ENCODE assay signal across 13 mouse cellular contexts in the genomic region with DNA sequence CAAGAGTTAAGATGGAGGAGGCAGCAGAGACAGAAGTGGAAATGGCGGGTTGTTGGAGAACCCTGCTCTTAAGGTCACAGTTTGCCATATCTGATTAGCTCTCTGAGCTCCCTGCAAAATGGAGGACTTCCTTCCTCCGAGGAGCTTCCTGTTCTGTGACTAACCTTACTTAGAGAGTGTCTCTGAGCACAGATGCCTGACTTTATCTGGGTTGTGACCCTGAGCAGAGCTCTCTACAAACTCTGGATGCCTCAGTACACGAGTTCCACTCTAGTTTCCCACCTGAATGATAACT. TPM values are rescaled to one million over a fixed set of nuclear protein-coding genes. Genes with fewer than 3 reads are reported as not detected.
A peak's percentile ranks its signal among the peaks of the same experiment; 100 is the strongest.
DNase-seq lines count a peak whose midpoint lies in the region; ATAC-seq and TF ChIP-seq lines count a peak whose summit lies in the region.
"Had no signal": no experiment of that assay in that cellular context is flagged by ENCODE, and none has a peak within 500 bp of the region (broad histone marks: within the 10 kb centered on the region; RNA-seq: fewer than 3 reads in every experiment).

No protein-coding gene starts in this region.

- ATAC-seq in megakaryocyte, adult 5-6 weeks (ENCODE audit: poor library complexity, severe bottlenecking) = peak; percentile 24

- H3K4me1 ChIP-seq in thymus, adult 2 months (replicated peaks; ENCODE audit: control insufficient read depth, insufficient read depth, low read length) = peaks cover 18% of the 10 kb centered on the region
- H3K4me1 ChIP-seq in kidney, adult 2 months (ENCODE audit: control insufficient read depth, insufficient read depth, low read length) = no peaks in the 10 kb centered on the region; the same call in 1 of the 2 replicates

- intact Hi-C loops in heart, postnatal 36 days (cut with DNase I) = no loop called here

- 44% methylated on average over 3 of the region's 3 CpGs for WGBS in thymus, adult 2 months
- 70% methylated on average over 3 of the region's 3 CpGs for WGBS in kidney, adult 2 months

- no peaks in the 10 kb centered on the region for H3K27me3 ChIP-seq in thymus, adult 2 months (ENCODE audit: control insufficient read depth, insufficient read depth, low read length)
- no peaks in the 10 kb centered on the region for H3K27me3 ChIP-seq in kidney, adult 2 months (replicated peaks; ENCODE audit: control insufficient read depth, insufficient read depth, low read length)
- H3K27me3 ChIP-seq: heart, embryonic 12.5 days; hindbrain, embryonic 15.5 days; kidney, embryonic 15.5 days; midbrain, embryonic 12.5 days; neural tube, embryonic 15.5 days had no signal

- peak; percentile 93 for DNase-seq in heart, adult 11 months
- no peak for DNase-seq in heart, postnatal 36 days
- DNase-seq in thymus, adult 2 months = peak; percentile 19
- DNase-seq in thymus, postnatal 4 days = no peak
- DNase-seq in embryo, embryonic 11 days = no peak
- no peak for DNase-seq in kidney, postnatal 14 days
- no peak for DNase-seq in kidney, adult 2 months

- peak overlapping the region; percentile 57 for H3K27ac ChIP-seq in thymus, adult 2 months (ENCODE audit: control insufficient read depth, insufficient read depth, low read length)
- no peak overlapping the region for H3K27ac ChIP-seq in kidney, adult 2 months (ENCODE audit: insufficient read depth, low read depth, low read length)
- H3K27ac ChIP-seq: hindbrain, embryonic 15.5 days; kidney, embryonic 15.5 days; midbrain, embryonic 12.5 days; neural tube, embryonic 15.5 days had no signal

- H3K36me3 ChIP-seq in thymus, adult 2 months (ENCODE audit: control insufficient read depth, insufficient read depth, low read length) = no peaks in the 10 kb centered on the region
- no peaks in the 10 kb centered on the region for H3K36me3 ChIP-seq in kidney, adult 2 months (ENCODE audit: control insufficient read depth, insufficient read depth, low read length)
- H3K36me3 ChIP-seq: heart, embryonic 12.5 days; hindbrain, embryonic 15.5 days; kidney, embryonic 15.5 days; midbrain, embryonic 12.5 days; neural tube, embryonic 15.5 days had no signal

- H3K4me3 ChIP-seq in thymus, adult 2 months (ENCODE audit: control insufficient read depth, insufficient read depth, low read length) = no peak overlapping the region
- H3K4me3 ChIP-seq in kidney, adult 2 months (ENCODE audit: insufficient read depth, low read depth, low read length) = no peak overlapping the region
- H3K4me3 ChIP-seq: heart, embryonic 12.5 days; hindbrain, embryonic 15.5 days; kidney, embryonic 15.5 days; midbrain, embryonic 12.5 days; neural tube, embryonic 15.5 days had no signal

- no peak for TF ChIP-seq POLR2A in thymus, adult 2 months (IDR thresholded peaks at IDR 0.05; ENCODE audit: control insufficient read depth, extremely low read depth, insufficient read depth, low read length, poor library complexity)
- TF ChIP-seq POLR2A in kidney, adult 2 months (IDR thresholded peaks at IDR 0.05; ENCODE audit: low read depth, low read length) = no peak

- TF ChIP-seq CTCF in thymus, adult 2 months (IDR thresholded peaks at IDR 0.05; ENCODE audit: borderline replicate concordance, control insufficient read depth, extremely low read depth, insufficient read depth, low read length, poor library complexity) = no peak
- TF ChIP-seq CTCF in kidney, adult 2 months (conservative IDR thresholded peaks at IDR 0.05; ENCODE audit: insufficient read depth, insufficient read length, low read depth, low read length) = no peak

RNA-seq across cellular contexts. Expression of a gene that starts 3.3 kb away (rescaled TPM):
- total RNA-seq in heart, postnatal 36 days (2021) = 10 to 100 TPM; 72.2 to 88.2 TPM
- 44.4 and 54.7 TPM in 2 replicates for polyA plus RNA-seq in thymus, adult 2 months (2012; rRNA removed)
- 74.5 and 91.4 TPM in 2 replicates for total RNA-seq in megakaryocyte, adult 5-6 weeks (2015)
- 89.6 and 108 TPM in 2 replicates for total RNA-seq in megakaryocyte, adult 5-6 weeks (2017)
- polyA plus RNA-seq in kidney, adult 2 months (2012; rRNA removed) = 57.2 and 70.7 TPM in 2 replicates

RNA-seq across cellular contexts. Expression of a gene that starts 3.7 kb away (rescaled TPM):
- 1 to 10 TPM; 2.8 to 3.4 TPM for total RNA-seq in heart, postnatal 36 days (2021)
- polyA plus RNA-seq in thymus, adult 2 months (2012; rRNA removed) = 25.6 and 27.2 TPM in 2 replicates
- total RNA-seq in megakaryocyte, adult 5-6 weeks (2015) = 45.6 and 46.1 TPM in 2 replicates
- 43.5 and 47.8 TPM in 2 replicates for total RNA-seq in megakaryocyte, adult 5-6 weeks (2017)
- 5.7 and 6.6 TPM in 2 replicates for polyA plus RNA-seq in kidney, adult 2 months (2012; rRNA removed)

RNA-seq across cellular contexts. Expression of a gene that starts 43.3 kb away (rescaled TPM):
- 10 to 100 TPM; 13.0 to 13.7 TPM for total RNA-seq in heart, postnatal 36 days (2021)
- polyA plus RNA-seq in thymus, adult 2 months (2012; rRNA removed) = 391 and 423 TPM in 2 replicates
- total RNA-seq in megakaryocyte, adult 5-6 weeks (2015) = 68.6 and 74.5 TPM in 2 replicates
- 40.2 and 49.1 TPM in 2 replicates for total RNA-seq in megakaryocyte, adult 5-6 weeks (2017)
- 43.1 and 54.5 TPM in 2 replicates for polyA plus RNA-seq in kidney, adult 2 months (2012; rRNA removed)

Comparison
In these comparisons a context has a peak if more than half of its experiments do, and no peak if none do; other contexts are left out.
1. DNase-seq: peak in heart, adult 11 months (single experiment) and thymus, adult 2 months (single experiment); none in heart, postnatal 36 days (0 of 2), thymus, postnatal 4 days (single experiment), embryo, embryonic 11 days (single experiment), kidney, postnatal 14 days (single experiment) and kidney, adult 2 months (single experiment).
2. RNA of a gene that starts 3.7 kb away (total RNA-seq): 43.5 to 47.8 TPM in megakaryocyte, adult 5-6 weeks; 2.8 to 3.4 TPM in heart, postnatal 36 days; every median in the first group is over 10 times any median in the second.